Mouse (Mus musculus) heart, adult 2 months (tissue): ENCODE measurements around the gene Blm.

Experiments used
- CTCF ChIP-seq: fragments of 200-600 bp; IDR thresholded peaks from 2 replicates; pipeline ENCODE4 v1.8.1; 2022; ENCODE audit warnings: antibody characterized with exemption, mild to moderate bottlenecking, moderate library complexity
- EP300 ChIP-seq: fragments of 200-500 bp; IDR thresholded peaks from 2 replicates; pipeline ENCODE4 v1.6.1; 2011; ENCODE audit warnings: low read depth, low read length, control low read depth; ENCODE audit not compliant: insufficient read depth
- POLR2A ChIP-seq: fragments of 200-500 bp; IDR thresholded peaks from 2 replicates; pipeline ENCODE4 v1.6.1; 2011; ENCODE audit warnings: mild to moderate bottlenecking, low read depth, low read length, control low read depth; ENCODE audit not compliant: insufficient read depth

DNA sequence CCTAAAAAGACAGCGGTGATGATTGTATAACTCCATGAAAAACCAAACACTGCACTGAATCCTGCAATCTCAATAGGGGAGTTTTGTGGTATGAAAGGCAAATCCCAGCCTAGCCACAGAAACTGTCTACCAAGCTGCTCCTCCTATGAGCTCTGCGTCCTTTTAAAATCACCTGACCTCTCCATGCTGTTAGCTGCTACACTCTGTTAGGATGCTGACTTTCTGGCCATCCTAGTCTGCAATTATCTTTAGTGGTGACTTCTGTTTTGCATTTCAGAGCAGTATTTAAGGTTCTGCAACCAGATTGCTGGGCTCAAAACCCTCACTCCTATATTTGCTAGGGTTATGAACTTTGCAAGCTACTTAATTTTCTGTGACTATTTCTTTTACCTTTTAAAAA is 44.6 kb downstream of the Blm start:
- TF ChIP-seq CTCF (no peak), EP300 (no peak), POLR2A (no peak)
